Mouse (Mus musculus) adrenal gland, postnatal 25 days (tissue): Measurements from ENCODE around the gene Gm10972. TPM values are rescaled to one million over a fixed set of nuclear protein-coding genes. Genes with fewer than 3 reads are reported as not detected.
"Not testable (repeated sequence)": the region's sequence is repeated elsewhere in the genome, so short reads cannot be mapped to it uniquely, and the experiment has no call there.

Experiments
- DNase-seq: peaks from one replicate; pipeline ENCODE4 v3.0.0; 2021; ENCODE audit warnings: mixed read lengths
- total RNA-seq: library from RNA; stranded (reverse); gene quantifications from 2 replicates; pipeline ENCODE4 v1.2.3, GENCODE M21; 2021

The Gm10972 gene
- total RNA-seq, 1 experiment from 2014 or later: not detected

DNA sequence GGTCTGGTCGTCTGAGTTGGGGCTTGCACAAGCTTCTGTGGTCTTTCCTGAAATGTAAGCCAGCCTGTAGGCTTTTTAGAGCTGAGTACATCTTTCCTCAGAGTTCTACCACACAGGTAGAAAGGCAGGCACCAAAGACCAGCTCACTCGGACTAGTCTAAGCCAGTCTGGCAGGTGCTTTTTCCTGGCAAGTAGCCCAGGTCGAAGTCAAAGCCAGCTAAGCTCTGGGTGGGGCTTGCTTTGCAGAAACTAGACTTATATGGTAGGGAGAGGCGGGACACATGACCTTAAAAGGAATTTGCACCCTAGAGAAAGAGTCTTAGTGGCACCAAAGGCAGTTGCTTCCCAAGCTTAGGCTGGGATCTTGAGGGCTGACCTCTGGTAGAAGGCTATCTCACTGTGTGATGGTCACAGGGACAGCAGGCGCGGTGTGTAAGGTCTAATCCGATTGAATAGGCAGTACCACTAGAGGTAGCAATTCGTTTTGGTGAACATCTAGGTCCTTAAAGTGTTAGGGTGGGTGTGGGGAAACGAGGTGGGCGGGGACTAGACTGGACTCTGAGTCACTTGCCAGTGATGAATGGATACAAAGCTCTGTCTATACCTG is 16.3 kb downstream of the Gm10972 start:
- DNase-seq: not testable (repeated sequence)

DNA sequence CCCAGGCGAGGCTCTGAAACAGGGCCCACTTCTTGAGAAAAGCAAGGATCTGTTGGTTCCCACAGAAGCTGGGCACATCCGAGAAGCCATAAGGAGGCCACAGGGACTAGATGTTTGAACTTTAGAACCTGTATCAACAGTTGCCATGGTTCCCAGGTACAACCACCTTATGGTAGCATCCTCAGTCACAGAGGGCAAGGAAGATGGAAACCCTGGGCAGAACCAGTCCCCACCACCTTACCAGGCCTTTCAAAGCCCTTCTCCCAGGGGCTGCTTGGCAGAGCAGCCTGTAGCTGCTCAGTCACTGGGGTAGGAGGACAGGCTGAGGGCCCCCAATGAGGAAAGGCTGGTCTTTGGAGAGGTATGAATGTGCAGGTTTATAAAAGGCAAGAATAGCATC is 17.9 kb downstream of the Gm10972 start:
- DNase-seq: not testable (repeated sequence)

DNA sequence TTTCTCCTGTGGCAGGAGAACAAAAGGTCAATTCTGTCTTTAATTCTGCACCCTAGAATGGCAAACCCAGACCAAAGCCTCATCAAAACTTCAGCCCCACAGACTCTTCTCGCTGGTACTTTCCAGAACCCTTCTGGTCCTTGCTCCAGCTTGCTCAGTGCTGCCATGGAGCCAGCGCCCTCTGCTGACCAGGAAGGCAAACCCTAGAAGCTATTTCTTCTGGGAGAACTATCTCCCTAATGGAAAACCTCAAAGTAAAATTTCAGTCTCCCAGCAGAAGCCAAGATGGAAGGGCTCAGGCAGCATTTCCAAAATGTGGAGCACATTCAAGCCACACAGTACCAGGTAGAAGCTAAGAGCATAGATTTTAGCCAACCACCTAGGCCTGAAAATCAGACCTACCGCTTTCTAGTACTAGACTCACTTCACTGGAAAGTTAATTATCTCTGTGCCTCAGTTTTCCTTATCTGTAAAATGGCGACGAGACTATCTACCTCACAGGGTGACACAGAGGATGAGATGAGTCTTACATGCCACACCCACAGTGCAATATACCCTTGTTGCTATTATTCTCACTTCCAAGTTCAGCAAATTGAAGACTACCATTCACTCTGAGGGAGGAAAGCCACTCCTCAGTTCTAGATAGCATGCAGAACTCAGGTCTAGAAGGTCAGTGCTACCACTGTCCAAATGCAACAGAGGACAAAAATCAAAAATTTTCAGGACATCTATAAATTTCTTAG is 22.3 kb downstream of the Gm10972 start:
- DNase-seq: not testable (repeated sequence)

DNA sequence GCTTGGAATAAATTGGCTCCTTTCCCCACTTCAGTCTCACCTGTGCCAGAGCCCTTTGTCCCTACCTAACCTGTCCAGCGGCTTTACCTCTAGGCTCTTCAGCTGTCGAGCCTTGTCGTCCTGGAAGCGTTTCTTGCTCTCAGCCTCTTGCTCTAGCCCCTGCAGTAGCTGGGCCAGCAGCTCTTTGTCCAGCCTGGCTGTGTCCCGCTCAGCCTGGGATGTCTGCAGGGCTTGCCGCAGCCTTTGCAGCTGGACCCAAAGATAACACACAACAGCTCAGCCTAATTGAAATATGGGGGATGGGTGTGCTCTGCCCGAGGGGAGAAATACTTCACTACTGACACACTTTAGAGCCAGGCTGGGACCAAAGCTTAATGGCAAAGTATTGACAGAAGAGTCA is 23.0 kb downstream of the Gm10972 start:
- DNase-seq: not testable (repeated sequence)

DNA sequence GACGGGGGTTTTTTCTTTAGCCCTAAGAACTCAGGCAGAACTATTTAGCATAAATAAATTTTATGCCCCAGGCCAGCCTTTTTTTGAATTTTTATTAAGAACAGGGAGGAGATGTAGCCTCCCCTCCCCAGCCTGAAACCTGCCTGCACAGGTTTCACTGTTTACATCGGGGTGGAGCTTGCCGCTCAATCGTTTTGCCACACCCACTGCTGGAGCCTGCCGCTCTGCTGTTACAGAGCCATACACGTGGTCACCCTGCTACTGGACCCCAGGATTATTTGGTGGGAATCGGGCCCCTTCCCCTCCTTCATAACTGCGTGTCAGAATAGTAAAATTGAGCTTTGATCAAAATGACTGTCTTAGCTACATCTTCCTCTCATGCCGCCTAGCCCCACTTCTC is 32.2 kb downstream of the Gm10972 start:
- DNase-seq: not testable (repeated sequence)

DNA sequence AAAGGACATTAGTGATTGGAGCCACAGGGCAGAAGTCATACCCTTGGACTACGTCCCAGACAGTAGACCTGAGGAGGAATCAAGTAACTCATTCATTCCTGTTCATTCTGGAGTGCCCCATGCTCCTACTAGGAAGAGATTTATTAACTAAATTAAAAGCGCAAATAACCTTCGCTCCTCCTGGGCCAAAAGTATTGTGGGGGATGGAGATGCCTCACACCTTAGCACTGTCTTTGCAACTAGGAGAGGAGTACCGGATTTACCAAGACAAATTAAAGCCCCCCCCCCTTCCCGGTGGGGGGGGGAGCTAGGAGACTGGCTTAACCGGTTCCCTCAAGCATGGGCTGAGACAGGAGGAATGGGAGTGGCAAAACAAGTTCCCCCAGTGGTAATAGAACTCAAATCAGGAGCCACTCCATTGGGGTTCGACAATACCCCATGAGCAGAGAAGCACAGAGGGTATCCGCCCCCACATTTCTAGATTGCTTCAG is 36.5 kb downstream of the Gm10972 start:
- DNase-seq: no peak

DNA sequence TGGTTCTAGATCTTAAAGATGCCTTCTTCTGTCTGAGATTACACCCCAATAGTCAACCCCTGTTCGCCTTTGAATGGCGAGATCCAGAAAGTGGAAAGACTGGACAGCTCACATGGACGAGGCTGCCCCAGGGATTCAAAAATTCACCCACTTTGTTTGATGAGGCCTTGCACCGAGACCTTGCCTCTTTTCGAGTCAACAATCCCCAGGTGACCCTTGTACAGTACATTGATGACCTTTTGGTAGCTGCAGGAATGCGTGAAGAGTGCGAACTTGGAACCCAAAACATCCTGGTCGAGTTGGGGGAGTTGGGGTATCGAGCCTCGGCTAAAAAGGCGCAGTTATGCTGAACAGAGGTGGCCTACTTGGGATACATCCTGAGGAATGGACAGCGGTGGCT is 37.1 kb downstream of the Gm10972 start:
- not testable (repeated sequence) for DNase-seq

DNA sequence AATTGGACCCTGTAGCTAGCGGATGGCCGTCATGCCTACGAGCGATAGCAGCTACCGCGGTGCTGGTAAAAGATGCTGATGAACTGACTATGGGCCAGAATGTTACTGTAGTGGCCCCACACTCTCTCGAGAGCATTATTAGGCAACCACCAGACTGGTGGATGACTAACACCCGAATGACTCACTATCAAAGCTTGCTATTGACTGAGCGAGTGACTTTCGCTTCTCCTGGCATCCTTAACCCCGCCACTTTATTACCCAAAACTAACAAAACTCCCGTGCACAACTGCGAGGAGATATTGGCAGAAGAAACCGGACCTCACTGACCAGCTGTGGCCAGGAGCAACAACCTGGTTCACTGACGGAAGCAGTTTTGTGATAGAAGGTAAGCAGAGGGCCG is 37.9 kb downstream of the Gm10972 start:
- no peak for DNase-seq

DNA sequence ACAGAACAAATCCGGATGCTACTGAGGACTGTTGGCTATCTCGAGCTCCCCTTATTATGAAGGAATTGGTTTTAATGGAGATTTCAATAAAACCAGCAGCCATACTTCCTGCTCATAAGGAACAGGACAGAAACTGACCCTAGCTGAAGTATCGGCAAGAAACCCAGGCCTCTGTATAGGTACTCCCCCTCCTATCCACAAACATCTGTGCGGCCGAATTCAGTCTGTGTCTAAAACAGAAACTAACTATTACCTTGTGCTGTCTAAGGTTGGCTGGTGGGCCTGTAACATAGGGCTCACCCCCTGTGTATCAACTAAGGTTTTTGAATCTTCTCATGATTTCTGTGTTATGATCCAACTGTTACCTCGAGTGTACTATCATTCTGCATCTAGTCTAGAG is 40.7 kb downstream of the Gm10972 start:
- DNase-seq: no peak

DNA sequence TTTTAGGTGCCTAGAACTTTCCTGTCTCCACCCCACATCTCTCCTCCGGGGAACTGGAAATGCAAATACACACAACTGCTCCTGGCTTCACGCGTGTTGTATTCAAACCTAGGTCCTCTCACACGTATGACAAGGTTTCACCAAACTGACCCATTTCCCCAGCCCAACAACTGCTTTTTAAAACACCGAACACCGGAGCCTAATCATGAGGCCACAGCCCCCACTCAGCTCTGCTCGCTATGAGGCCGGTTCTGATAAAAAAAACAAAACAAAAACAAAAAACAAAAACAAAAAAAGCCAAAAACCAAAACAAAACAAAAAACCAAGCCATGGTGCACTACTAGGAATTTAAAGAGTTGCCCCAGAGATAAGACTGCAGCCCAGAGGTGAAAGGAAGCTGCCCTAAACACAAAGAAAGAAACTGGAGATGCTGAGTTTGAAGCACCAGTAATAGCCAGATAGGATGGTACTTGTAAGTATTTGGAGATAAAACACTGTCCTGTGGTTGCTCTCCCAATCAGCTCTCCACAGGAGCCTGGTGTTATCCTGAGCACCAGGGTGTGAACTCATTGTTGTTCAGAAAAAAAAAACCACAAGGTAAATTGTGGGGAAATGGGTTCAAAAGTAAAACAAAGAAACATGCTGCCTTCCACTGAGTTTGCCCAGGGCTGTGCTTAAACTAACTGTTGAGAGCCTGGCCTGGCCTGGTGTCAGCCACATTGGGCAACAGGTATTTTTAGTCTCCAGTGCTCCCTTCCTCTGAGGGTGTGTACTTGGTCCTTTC is 43.3 kb downstream of the Gm10972 start:
- DNase-seq: not testable (repeated sequence)

DNA sequence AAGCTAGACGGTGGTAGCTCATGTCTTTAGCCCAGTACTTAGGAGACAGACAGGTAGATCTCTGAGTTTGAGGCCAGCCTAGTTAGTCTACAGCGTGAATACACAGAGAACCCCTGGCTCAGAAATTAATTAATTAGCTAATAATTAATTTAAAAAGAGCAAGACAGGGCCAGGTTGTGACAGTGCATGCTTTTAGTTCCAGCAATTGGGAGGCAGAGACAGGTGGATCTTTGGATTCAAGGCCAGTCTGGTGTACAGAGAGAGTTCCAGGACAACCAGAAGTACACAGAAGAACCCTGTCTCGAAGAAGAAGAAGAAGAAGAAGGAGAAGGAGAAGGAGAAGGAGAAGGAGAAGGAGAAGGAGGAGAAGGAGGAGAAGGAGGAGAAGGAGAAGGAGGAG is 45.8 kb downstream of the Gm10972 start:
- DNase-seq: not testable (repeated sequence)

DNA sequence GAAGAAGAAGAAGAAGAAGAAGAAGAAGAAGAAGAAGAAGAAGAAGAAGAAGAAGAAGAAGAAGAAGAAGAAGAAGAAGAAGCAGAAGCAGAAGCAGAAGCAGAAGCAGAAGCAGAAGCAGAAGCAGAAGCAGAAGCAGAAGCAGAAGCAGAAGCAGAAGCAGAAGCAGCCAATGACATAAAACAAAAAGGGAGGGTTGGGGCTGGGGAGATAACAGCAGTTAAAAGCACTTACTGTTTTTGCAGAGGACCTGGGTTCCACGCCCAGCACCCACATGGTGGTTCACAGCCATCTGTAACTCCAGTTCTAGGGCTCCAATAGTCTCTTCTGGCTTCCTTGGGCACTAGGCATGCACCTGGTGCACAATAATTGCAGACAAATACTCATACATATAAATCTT is 46.3 kb downstream of the Gm10972 start:
- not testable (repeated sequence) for DNase-seq

DNA sequence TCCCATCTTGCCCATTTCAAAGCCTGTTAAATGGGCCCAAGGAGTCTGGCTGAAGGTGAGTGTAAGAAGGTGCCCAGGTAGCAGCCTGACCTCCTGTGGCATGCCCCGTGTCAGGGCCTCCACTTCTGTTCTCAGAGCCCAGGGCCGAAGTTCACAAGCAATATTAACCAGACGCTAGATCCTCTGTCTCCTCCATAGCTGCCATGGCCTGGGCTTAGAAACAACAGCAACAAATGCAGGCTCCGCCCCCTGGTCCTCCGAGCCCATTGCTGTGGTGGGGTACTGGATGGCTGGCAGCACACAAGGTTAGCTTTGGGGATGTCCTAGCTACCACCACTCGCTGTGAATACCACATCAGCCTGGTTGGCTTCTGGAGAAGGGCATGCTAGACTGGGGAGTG is 47.2 kb downstream of the Gm10972 start:
- DNase-seq: not testable (repeated sequence)

DNA sequence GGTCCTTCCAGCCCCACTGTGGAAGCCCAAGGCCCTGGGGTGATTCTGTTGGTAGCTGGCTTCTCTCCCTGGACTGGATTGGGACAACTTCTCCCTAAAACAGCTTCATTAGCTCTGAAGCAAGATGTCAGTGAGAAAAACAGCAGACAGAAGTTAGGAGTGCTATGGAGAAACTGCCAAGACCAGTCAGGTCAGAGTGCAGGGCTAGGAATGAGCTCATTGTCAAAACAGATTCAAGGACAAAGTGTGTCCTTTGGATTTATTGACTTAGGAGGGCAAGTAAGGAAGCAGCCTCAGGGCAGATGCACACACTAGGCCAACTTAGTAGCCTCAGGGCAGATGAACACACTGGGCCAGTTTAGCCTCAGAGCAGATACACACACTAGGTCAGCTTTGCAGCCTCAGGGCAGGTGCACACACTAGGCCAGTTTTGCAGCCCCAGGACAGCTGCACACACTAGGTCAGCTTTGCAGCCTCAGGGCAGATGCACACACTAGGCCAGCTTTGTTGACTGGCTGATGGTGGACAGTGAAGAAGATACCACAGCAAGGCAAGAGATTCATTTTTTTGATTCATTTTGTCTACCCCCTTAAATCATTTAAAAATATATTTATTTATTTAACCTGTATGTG is 47.8 kb downstream of the Gm10972 start:
- no peak for DNase-seq

DNA sequence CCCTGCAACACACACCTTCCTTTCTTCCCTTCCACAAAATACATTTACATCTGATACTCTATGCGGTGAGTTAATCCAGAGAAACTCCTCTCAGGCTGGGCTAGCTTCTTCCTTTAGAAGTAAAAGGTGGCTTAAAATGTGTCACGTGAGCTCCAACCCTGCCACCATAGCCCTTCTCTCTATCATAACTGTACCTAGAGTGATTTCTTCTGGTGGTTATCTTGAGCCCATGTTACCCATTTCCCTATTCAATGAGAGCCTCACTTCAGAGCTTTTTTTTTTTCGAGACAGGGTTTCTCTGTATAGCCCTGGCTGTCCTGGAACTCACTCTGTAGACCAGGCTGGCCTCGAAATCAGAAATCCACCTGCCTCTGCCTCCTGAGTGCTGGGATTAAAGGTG is 48.8 kb downstream of the Gm10972 start:
- DNase-seq: not testable (repeated sequence)

Other genes with a start within 250 kb of the Gm10972 start
- 0.76 and 0.90 TPM in 2 replicates for gene Lingo4, start 244.6 kb upstream of the Gm10972 start, total RNA-seq
- gene Tdrkh, start 229.8 kb upstream of the Gm10972 start, total RNA-seq: 8.2 and 10.6 TPM in 2 replicates
- 69.6 and 71.6 TPM in 2 replicates for gene Mrpl9, start 199.8 kb upstream of the Gm10972 start, total RNA-seq
- not detected in 2 replicates for gene Oaz3, start 199.2 kb upstream of the Gm10972 start, total RNA-seq
- 17.7 and 28.0 TPM in 2 replicates for gene Celf3, start 164.8 kb upstream of the Gm10972 start, total RNA-seq
- gene Riiad1, start 162.8 kb upstream of the Gm10972 start, total RNA-seq: 2.2 and 4.0 TPM in 2 replicates
- 38.0 and 46.1 TPM in 2 replicates for gene Snx27, start 60.4 kb upstream of the Gm10972 start, total RNA-seq
- gene Tuft1, start 15.8 kb downstream of the Gm10972 start, total RNA-seq: 11.6 and 12.6 TPM in 2 replicates
- 6.5 and 11.1 TPM in 2 replicates for gene Selenbp2, start 50.4 kb downstream of the Gm10972 start, total RNA-seq
- 1.0 and 1.3 TPM in 2 replicates for gene Cgn, start 143.4 kb downstream of the Gm10972 start, total RNA-seq
- gene Pogz, start 194.5 kb downstream of the Gm10972 start, total RNA-seq: 41.9 and 46.1 TPM in 2 replicates
- gene Psmb4, start 243.8 kb downstream of the Gm10972 start, total RNA-seq: 312 and 325 TPM in 2 replicates